Mouse (Mus musculus): Measurements from ENCODE around the gene Aarsd1. TPM values are rescaled to one million over a fixed set of nuclear protein-coding genes. Genes with fewer than 3 reads are reported as not detected.
"Not testable (repeated sequence)": the region's sequence is repeated elsewhere in the genome, so short reads cannot be mapped to it uniquely, and the experiment has no call there.

Gene Aarsd1
- polyA plus RNA-seq, 1 experiment from 2014 or later, result 65.6 TPM

GRCm38 (mm10) chr11:101424925-101425813, 7.8 kb upstream of the Aarsd1 start, which contains the start of the genes Rundc1 and Ptges3l:
Rundc1 (plus strand) TSS chr11:101425085.
Ptges3l (minus strand) TSS chr11:101425333.
- peaks cover 9% of the 10 kb centered on the region for H3K36me3 ChIP-seq
- H3K9me3 ChIP-seq (replicated peaks), result no peaks in the 10 kb centered on the region
- WGBS, result under 1% methylated on average over 81 of the region's 81 CpGs
- H3K4me2 ChIP-seq (replicated peaks), result peak within 1 kb of the TSS; percentile 90
- H3K9ac ChIP-seq, result peak within 1 kb of the TSS; percentile 72
- H3K4me3 ChIP-seq (replicated peaks), result peak within 1 kb of the TSS; percentile 89
- H3K27me3 ChIP-seq, result no peaks in the 10 kb centered on the region
- H3K27ac ChIP-seq (replicated peaks), result peak within 1 kb of the TSS; percentile 90
- H3K4me1 ChIP-seq, result peaks cover 30% of the 10 kb centered on the region
- peak; percentile 92 for ATAC-seq (ENCODE audit: insufficient number of reproducible peaks, low FRiP score, low TSS enrichment, low read depth)

GRCm38 (mm10) chr11:101424105-101424851, 6.9 kb upstream of the Aarsd1 start, which contains the start of gene Gm27029:
Gm27029 (minus strand) TSS chr11:101424796.
- ATAC-seq (ENCODE audit: insufficient number of reproducible peaks, low FRiP score, low TSS enrichment, low read depth), result peak; percentile 64
- WGBS, result 4% methylated on average over 23 of the region's 23 CpGs
- peaks cover 30% of the 10 kb centered on the region for H3K4me1 ChIP-seq
- no peaks in the 10 kb centered on the region for H3K9me3 ChIP-seq (replicated peaks)
- H3K36me3 ChIP-seq, result no peaks in the 10 kb centered on the region; the same call in 1 of the 2 replicates
- H3K4me2 ChIP-seq (replicated peaks), result peak within 1 kb of the TSS; percentile 90
- peak within 1 kb of the TSS; percentile 90 for H3K27ac ChIP-seq (replicated peaks)
- H3K9ac ChIP-seq, result peak within 1 kb of the TSS; percentile 72
- H3K4me3 ChIP-seq (replicated peaks), result peak within 1 kb of the TSS; percentile 89
- no peaks in the 10 kb centered on the region for H3K27me3 ChIP-seq

GRCm38 (mm10) chr11:101420148-101420547, 2.7 kb upstream of the Aarsd1 start:
- no peak overlapping the region for H3K4me2 ChIP-seq (replicated peaks)
- H3K9ac ChIP-seq, result no peak overlapping the region
- H3K27ac ChIP-seq (replicated peaks), result no peak overlapping the region
- WGBS, result 88% methylated on average over 5 of the region's 5 CpGs
- ATAC-seq (ENCODE audit: insufficient number of reproducible peaks, low FRiP score, low TSS enrichment, low read depth), result no peak
- H3K4me1 ChIP-seq, result peaks cover 20% of the 10 kb centered on the region
- H3K36me3 ChIP-seq, result no peaks in the 10 kb centered on the region
- no peak overlapping the region for H3K4me3 ChIP-seq (replicated peaks)
- H3K9me3 ChIP-seq (replicated peaks), result no peaks in the 10 kb centered on the region
- H3K27me3 ChIP-seq, result no peaks in the 10 kb centered on the region

- Histone ChIP-seq H3K36me3 (no peaks in the 10 kb centered on the region), H3K9ac (no peak overlapping the region), H3K9me3 (replicated peaks) (no peaks in the 10 kb centered on the region), H3K4me3 (replicated peaks) (no peak overlapping the region), H3K27me3 (no peaks in the 10 kb centered on the region), H3K27ac (replicated peaks) (no peak overlapping the region), H3K4me1 (peaks cover 20% of the 10 kb centered on the region), H3K4me2 (replicated peaks) (no peak overlapping the region)
- no peak for ATAC-seq (ENCODE audit: insufficient number of reproducible peaks, low FRiP score, low TSS enrichment, low read depth)
- WGBS, result 32% methylated on average over 3 of the region's 3 CpGs
Observed at GRCm38 (mm10) chr11:101419610-101420009, 2.2 kb upstream of the Aarsd1 start.

GRCm38 (mm10) chr11:101418991-101419390, 1.6 kb upstream of the Aarsd1 start:
- no peaks in the 10 kb centered on the region for H3K27me3 ChIP-seq
- no peaks in the 10 kb centered on the region for H3K9me3 ChIP-seq (replicated peaks)
- H3K4me3 ChIP-seq (replicated peaks), result no peak overlapping the region
- no peak overlapping the region for H3K4me2 ChIP-seq (replicated peaks)
- H3K4me1 ChIP-seq, result peaks cover 14% of the 10 kb centered on the region
- 54% methylated on average over 6 of the region's 6 CpGs for whole genome bisulfite sequencing
- no peak overlapping the region for H3K9ac ChIP-seq
- ATAC-seq (ENCODE audit: insufficient number of reproducible peaks, low FRiP score, low TSS enrichment, low read depth), result no peak
- no peak overlapping the region for H3K27ac ChIP-seq (replicated peaks)
- no peaks in the 10 kb centered on the region for H3K36me3 ChIP-seq

GRCm38 (mm10) chr11:101416433-101417100, 848 bp downstream of the Aarsd1 start:
- Histone ChIP-seq H3K4me2 (replicated peaks) (peak overlapping the region; percentile 73), H3K4me1 (peaks cover 9% of the 10 kb centered on the region; the same call in 1 of the 2 replicates), H3K27ac (replicated peaks) (peak overlapping the region; percentile 79), H3K4me3 (replicated peaks) (peak overlapping the region; percentile 85), H3K27me3 (no peaks in the 10 kb centered on the region), H3K9ac (peak overlapping the region; percentile 72), H3K9me3 (replicated peaks) (no peaks in the 10 kb centered on the region), H3K36me3 (peaks cover 18% of the 10 kb centered on the region; the same call in 1 of the 2 replicates)
- no peak; the same call in 1 of the 2 replicates for ATAC-seq (ENCODE audit: insufficient number of reproducible peaks, low FRiP score, low TSS enrichment, low read depth)
- 2% methylated on average over 11 of the region's 11 CpGs for WGBS

- 76% methylated on average over 2 of the region's 2 CpGs for WGBS
- peaks cover 9% of the 10 kb centered on the region; the same call in 1 of the 2 replicates for H3K4me1 ChIP-seq
- no peak for ATAC-seq (ENCODE audit: insufficient number of reproducible peaks, low FRiP score, low TSS enrichment, low read depth)
Observed at GRCm38 (mm10) chr11:101415306-101415705, 2.1 kb downstream of the Aarsd1 start.

DNA sequence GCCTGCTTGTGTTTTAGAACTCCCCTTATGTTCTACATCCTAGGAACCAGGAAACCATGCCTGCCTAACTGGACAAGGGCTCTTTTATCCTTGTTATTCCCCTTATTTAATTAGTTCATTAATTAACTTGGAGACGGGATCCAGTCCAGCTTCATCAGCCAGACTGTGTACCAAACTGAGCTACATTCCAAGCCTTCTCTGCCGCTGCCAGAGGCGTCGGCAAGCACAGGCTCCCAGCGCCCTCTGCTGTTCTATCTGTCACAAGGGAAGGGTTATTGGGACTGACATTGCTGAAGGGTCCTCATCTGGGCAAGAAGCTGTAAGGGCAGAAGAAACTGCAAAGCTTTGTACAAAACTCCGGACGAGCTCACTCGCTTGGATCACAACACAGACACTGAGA, 22.3 kb downstream of the Aarsd1 start:
- Histone ChIP-seq H3K36me3 (no peaks in the 10 kb centered on the region), H3K4me1 (0 out of 2 replicates have a peak, but pooled peaks cover 5% of the 10 kb centered on the region), H3K27me3 (no peaks in the 10 kb centered on the region), H3K9ac (no peak overlapping the region), H3K9me3 (replicated peaks) (no peaks in the 10 kb centered on the region), H3K4me3 (replicated peaks) (no peak overlapping the region), H3K4me2 (replicated peaks) (no peak overlapping the region), H3K27ac (replicated peaks) (no peak overlapping the region)
- ATAC-seq (ENCODE audit: insufficient number of reproducible peaks, low FRiP score, low TSS enrichment, low read depth), result no peak
- 4% methylated on average over 8 of the region's 8 CpGs for WGBS

More at GRCm38 (mm10) chr11:101415306-101415705, 2.1 kb downstream of the Aarsd1 start:
- H3K4me2 ChIP-seq (replicated peaks), result no peak overlapping the region
- H3K36me3 ChIP-seq, result peaks cover 30% of the 10 kb centered on the region
- H3K4me3 ChIP-seq (replicated peaks), result no peak overlapping the region
- no peak overlapping the region for H3K27ac ChIP-seq (replicated peaks)
- H3K9ac ChIP-seq, result no peak overlapping the region
- no peaks in the 10 kb centered on the region for H3K27me3 ChIP-seq
- H3K9me3 ChIP-seq (replicated peaks), result no peaks in the 10 kb centered on the region

DNA sequence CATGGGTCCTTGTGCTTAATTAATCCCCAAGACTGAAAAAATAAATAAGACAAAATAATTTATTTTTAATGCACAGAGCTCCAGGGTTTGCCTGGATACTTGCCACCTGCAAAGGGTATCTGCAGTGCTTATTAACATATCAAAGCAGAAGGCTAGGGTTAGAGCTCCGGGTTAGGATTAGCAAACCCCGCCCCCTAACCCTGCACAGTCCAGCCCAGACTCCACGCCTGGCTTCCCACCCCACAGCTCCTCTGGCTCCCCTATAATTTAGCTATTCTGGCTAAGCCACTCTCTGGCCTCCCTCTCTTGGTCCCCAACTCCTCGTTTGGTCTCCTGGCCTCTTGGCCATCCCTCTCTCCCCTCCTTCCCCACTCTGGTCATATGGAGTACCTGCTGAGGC, 35.6 kb downstream of the Aarsd1 start:
- Histone ChIP-seq H3K36me3 (no peaks in the 10 kb centered on the region), H3K9ac (no peak overlapping the region), H3K4me2 (replicated peaks) (no peak overlapping the region), H3K4me3 (replicated peaks) (no peak overlapping the region), H3K4me1 (no peaks in the 10 kb centered on the region), H3K9me3 (replicated peaks) (no peaks in the 10 kb centered on the region), H3K27me3 (no peaks in the 10 kb centered on the region), H3K27ac (replicated peaks) (no peak overlapping the region)
- no peak for ATAC-seq (ENCODE audit: insufficient number of reproducible peaks, low FRiP score, low TSS enrichment, low read depth)
- 11% methylated on average over 4 of the region's 4 CpGs for WGBS

DNA sequence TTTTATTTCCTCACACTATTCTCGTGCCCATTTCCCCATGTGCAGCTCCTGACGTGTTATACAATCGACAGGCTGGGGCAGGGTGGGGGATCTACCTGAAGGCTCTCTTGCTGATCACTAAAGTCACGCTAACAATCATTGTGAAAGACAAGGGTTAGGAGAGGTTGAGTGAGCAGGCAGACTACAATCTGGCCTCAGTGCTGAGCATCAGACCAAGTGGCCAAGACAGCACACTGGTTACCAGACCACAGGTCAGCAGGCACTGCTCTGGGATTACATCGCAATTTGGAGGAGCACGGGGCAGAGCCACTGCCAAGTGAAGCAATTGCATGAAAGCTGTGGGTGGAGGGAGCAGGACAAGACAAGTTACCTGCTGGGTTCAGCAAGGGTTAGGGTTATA, 38.5 kb downstream of the Aarsd1 start:
- Histone ChIP-seq H3K27me3 (no peaks in the 10 kb centered on the region), H3K4me1 (no peaks in the 10 kb centered on the region), H3K27ac (replicated peaks) (no peak overlapping the region), H3K4me2 (replicated peaks) (no peak overlapping the region), H3K4me3 (replicated peaks) (no peak overlapping the region), H3K36me3 (no peaks in the 10 kb centered on the region), H3K9me3 (replicated peaks) (no peaks in the 10 kb centered on the region), H3K9ac (no peak overlapping the region)
- ATAC-seq (ENCODE audit: insufficient number of reproducible peaks, low FRiP score, low TSS enrichment, low read depth), result no peak
- WGBS, result 79% methylated on average over 6 of the region's 6 CpGs

- ATAC-seq (ENCODE audit: insufficient number of reproducible peaks, low FRiP score, low TSS enrichment, low read depth), result not testable (repeated sequence)
Observed at GRCm38 (mm10) chr11:101378196-101378595, 39.2 kb downstream of the Aarsd1 start.

More at GRCm38 (mm10) chr11:101378196-101378595, 39.2 kb downstream of the Aarsd1 start:
- not testable (repeated sequence) for H3K9me3 ChIP-seq (replicated peaks); H3K36me3 ChIP-seq; H3K4me1 ChIP-seq; H3K4me3 ChIP-seq (replicated peaks); H3K27me3 ChIP-seq; H3K9ac ChIP-seq; H3K4me2 ChIP-seq (replicated peaks); H3K27ac ChIP-seq (replicated peaks)
- 93% methylated on average over 8 of the region's 8 CpGs for WGBS

Measured in embryonic facial prominence, embryonic 15.5 days (tissue).